Mouse (Mus musculus) CH12.LX (cell line): ENCODE measurements around the gene Atp1a1.

Source experiments
- CTCF ChIP-seq, 2 experiments: IDR thresholded peaks in 1 of 2; conservative IDR thresholded peaks in 1 of 2; 2 replicates each; pipeline ENCODE4 v1.5.1; 2011 to 2012; ENCODE audit warnings: low read depth in 2 of 2, low read length in 2 of 2, improper control_type of control experiment in 1 of 2, inconsistent platforms in 1 of 2, mild to moderate bottlenecking in 1 of 2, moderate library complexity in 1 of 2
- EP300 ChIP-seq: IDR thresholded peaks from 2 replicates; pipeline ENCODE4 v1.6.1; 2011; ENCODE audit warnings: low read length, improper control_type of control experiment
- MYC ChIP-seq: IDR thresholded peaks from 2 replicates; pipeline ENCODE4 v1.6.1; 2011; ENCODE audit warnings: low read depth, mild to moderate bottlenecking, improper control_type of control experiment, low read length
- POLR2A ChIP-seq: IDR thresholded peaks from 2 replicates; pipeline ENCODE4 v1.6.1; 2011; ENCODE audit warnings: low read depth, mild to moderate bottlenecking, improper control_type of control experiment, low read length
- ZC3H11A ChIP-seq: IDR thresholded peaks from 2 replicates; pipeline ENCODE4 v1.6.1; 2012; ENCODE audit warnings: low read depth, mild to moderate bottlenecking, inconsistent platforms, low read length, improper control_type of control experiment
- ZKSCAN1 ChIP-seq: IDR thresholded peaks from 2 replicates; pipeline ENCODE4 v1.6.1; 2012; ENCODE audit warnings: low read depth, inconsistent platforms, low read length, improper control_type of control experiment, borderline replicate concordance

GRCm38 (mm10) chr3:101530928-101531327 lies 73.6 kb downstream of the Atp1a1 start:
- TF ChIP-seq ZKSCAN1 (no peak), EP300 (no peak), ZC3H11A (no peak), POLR2A (no peak), CTCF (conservative IDR thresholded peaks at IDR 0.05 in 1 of 2, IDR thresholded peaks at IDR 0.05 in 1 of 2; ENCODE audit: low read depth in 2 of 2, low read length in 2 of 2) (no peak), MYC (no peak)
